Mouse (Mus musculus) heart, adult 18-20 months (tissue): ENCODE data around the gene Axin2. TPM values are rescaled to one million over a fixed set of nuclear protein-coding genes. Genes with fewer than 3 reads are reported as not detected.

Experiments used
- DNase-seq, 2 experiments: peaks; one replicate each; pipeline ENCODE4 v3.0.0; 2021 to 2022; ENCODE audit warnings: mixed read lengths in 1 of 2
- total RNA-seq, 2 experiments: library from RNA; stranded (reverse); gene quantifications; 2 replicates each; pipeline ENCODE4 v1.2.3; 2021

Axin2 gene
- total RNA-seq, 2 experiments from 2014 or later, result 3.5 to 4.7 TPM

DNA sequence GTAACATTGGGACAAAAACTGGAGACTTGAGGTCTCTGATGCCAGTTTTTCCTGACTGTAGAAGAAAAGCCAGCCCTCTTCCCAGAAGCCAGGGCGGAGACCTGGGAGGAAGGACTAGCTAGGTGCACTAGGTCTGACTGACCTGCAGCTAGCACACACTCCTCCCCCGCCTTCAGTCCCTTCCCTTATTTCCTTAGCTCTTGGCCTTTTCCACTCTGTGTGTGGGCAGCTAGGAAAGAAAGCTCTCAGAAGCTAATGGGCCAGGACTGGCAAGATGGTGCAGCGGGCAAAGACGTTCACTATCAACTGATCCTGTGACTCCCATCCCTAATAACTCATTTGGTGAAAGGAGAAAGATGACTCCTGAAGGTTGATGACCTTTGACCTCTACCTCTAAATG, 17.8 kb upstream of the Axin2 start:
- DNase-seq, result no peak

DNA sequence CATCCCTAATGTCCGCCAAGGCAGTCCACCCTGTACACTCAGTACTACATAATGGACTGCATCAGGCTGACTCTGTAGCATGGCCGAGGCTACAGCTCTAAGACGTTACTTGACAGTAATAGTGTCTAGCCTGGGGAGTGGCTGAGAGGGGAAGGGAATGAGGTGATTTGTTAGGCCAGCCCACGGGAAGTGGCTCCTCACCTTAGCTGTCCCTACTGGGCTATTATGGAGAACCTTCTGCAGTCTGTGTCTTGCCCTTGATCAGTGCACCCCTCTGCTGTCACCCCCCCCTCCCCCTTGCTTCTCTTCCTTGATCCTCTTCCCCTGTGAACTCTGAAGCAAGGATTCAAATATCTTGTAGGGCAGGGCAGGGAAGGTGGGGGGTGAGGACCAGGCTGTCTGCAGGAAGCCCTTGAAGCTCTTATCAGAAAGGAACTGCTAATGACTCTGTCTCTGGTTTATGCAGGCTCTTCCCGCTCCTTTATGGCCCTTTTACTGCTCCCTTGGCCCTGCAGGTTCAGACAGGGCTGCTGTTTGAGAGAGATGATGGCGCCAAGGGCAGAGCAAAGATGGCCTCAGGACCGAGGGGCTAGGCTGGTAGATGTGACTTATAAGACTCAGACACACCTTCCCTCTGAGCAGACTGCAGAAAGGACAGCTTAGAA, 13.4 kb upstream of the Axin2 start:
- no peak for DNase-seq

DNA sequence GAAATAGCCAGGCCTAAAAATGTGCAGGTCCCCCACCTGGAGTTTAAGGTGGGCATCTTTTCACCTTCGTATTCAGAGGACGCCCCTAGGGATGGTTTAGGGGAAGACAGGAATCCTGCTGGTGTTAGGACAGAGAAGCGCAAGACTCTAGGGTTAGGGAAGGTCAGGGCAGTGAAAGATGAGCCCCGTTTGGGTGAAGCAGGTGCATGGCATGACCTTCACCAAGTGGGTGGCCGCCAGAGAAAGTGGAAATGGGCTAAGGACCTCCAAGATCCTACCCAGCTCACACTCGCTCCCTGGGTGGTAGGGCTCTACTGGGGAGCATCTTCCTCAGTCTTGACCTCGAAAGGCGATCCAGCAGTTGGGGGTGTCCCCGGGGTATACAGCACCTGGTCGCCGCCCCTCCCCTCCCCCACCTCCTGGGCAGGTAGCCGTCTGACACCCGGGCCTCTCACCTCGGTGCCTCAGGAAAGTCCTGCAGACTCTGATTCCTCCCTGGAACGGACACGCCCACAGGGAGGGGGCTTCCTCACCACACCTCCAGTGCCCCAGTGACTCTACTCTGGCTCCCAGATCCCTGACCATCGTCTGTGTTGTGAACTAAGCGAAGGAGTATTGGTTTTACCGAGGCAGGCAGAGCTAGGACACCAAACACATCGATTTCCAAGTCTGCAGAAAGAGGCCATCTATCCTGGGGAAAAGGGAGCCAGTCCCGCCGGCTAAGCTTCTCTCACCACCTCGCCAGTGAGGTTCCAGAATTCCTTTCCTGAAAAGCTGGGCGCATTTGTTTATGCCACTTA, 10.6 kb upstream of the Axin2 start:
- no peak for DNase-seq

GRCm38 (mm10) chr11:108910328-108910886, 9.7 kb upstream of the Axin2 start:
- DNase-seq, result no peak

GRCm38 (mm10) chr11:108910903-108911302, 9.2 kb upstream of the Axin2 start:
- DNase-seq, result no peak

- no peak for DNase-seq
Measured at GRCm38 (mm10) chr11:108912174-108912573, 8.0 kb upstream of the Axin2 start.

- peak; percentile 38 to 50 for DNase-seq
Measured at GRCm38 (mm10) chr11:108917422-108918324, 2.5 kb upstream of the Axin2 start.

- peak; percentile 88 for DNase-seq
Measured at GRCm38 (mm10) chr11:108920636-108921505, 722 bp downstream of the Axin2 start.

- DNase-seq, result peak in 1 of 2 experiments; percentile 64
Measured at GRCm38 (mm10) chr11:108921506-108922455, 1.6 kb downstream of the Axin2 start.

DNA sequence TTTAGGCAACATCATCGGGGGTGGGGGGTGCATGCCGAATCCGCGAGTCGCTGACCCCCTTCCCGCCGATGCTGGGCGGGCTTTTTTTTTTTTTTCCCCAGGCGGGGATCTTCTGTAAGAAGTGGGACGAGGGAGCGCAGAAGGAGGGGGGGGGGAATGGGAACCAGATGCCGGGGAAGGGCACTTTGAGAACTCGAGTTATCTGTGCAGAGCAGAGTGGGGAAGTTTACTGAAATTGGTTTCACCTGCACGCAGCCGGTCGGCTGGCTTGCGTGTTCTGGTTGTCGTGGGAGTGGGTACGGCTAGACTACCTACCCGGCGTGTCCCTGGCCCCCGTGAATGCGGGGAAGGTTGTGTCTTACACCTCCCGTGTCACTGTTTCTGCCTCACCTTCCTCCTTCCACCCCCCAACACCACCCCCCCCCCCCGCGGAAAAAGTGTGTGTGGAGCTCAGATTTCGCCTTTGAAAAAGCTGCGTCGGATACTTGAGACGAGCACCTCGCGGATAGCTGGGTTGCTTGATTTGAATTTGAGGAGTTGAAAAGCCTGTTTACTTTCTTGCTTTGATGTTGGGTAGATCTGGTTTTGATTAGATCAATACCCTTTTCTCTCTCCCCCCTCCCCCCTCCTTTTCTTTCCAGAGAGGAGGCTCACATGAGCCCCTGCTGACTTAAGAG, 2.5 kb downstream of the Axin2 start:
- DNase-seq, result no peak

GRCm38 (mm10) chr11:108923188-108923575, 3.0 kb downstream of the Axin2 start:
- no peak for DNase-seq

DNA sequence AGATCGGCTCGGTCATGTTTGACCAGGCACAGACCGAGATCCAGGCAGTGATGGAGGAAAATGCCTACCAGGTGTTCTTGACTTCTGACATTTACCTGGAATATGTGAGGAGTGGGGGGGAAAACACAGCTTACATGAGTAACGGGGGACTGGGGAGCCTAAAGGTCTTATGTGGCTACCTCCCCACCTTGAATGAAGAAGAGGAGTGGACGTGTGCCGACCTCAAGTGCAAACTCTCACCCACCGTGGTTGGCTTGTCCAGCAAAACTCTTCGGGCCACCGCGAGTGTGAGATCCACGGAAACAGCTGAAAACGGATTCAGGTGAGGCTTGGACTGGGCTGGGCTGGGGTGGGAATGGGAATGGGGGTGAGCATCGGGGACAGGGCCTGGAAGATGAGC, 3.6 kb downstream of the Axin2 start:
- no peak for DNase-seq

GRCm38 (mm10) chr11:108924346-108924745, 4.2 kb downstream of the Axin2 start:
- DNase-seq, result no peak

- DNase-seq, result peak; percentile 79 to 91
Measured at GRCm38 (mm10) chr11:108925202-108925601, 5.1 kb downstream of the Axin2 start.

DNA sequence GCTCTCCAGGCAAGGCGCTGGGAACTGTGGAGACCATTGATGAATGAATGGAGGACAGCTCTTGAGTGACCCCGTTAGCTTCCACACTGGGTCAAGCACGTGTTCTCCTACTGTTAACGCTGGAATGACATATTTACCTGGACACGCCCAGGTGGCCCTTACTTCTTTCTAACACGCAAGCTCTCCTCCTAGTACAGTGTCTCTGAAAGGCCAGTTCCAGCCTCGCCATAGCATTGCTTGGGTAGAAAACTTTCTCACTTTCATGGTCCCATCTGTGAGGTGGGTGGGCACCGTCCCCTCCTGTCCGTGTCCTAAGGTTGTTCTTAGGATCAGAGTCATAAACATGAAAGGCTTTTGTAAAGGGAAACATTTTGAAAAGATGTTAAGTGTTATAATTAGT, 5.7 kb downstream of the Axin2 start:
- no peak for DNase-seq

- DNase-seq, result no peak
Measured at GRCm38 (mm10) chr11:108926345-108927092, 6.4 kb downstream of the Axin2 start.

GRCm38 (mm10) chr11:108927093-108927444, 6.9 kb downstream of the Axin2 start:
- DNase-seq, result no peak

DNA sequence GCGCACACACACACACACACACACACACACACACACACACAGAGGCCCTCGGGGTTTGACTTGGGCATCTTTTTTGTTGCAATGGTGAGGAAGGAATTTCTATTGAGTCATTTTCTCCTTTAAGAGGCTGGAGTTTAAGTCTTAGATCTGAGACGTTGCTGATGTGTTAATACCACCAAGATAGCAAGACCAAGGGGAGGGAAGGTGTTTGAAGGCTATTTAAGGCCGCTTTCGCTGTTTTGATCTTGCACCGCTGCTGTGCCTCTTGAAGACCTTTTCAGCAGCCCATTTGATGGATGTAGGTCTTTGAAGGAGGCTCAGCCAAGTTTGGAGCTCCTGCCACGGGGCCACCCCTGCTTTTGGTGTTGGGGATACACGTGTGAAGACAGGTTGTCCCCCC, 7.9 kb downstream of the Axin2 start:
- DNase-seq, result no peak

DNA sequence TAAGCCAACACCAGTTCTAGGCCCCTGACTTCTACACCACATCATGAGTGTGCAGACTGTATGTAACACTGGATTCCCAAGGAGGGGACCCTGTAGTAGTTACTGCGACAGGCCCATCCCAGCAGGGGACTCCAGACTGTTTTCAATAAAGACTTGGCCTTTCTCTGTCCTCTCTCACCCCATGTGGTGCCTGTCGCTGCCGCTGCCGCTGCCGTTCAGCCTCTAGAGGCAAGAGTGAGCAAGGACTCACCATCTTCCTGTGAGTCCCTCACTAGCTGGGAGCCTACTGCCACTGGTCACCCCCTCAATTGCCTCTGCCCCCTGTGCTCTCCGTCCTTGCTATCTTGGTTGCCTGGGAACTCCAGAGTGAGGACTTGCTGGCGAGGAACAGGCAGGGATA, 8.6 kb downstream of the Axin2 start:
- DNase-seq, result no peak
